Mouse (Mus musculus): ENCODE data around the gene Gm14698.
"Not testable (repeated sequence)": the region's sequence is repeated elsewhere in the genome, so short reads cannot be mapped to it uniquely, and the experiment has no call there.

Gm14698 gene

DNA sequence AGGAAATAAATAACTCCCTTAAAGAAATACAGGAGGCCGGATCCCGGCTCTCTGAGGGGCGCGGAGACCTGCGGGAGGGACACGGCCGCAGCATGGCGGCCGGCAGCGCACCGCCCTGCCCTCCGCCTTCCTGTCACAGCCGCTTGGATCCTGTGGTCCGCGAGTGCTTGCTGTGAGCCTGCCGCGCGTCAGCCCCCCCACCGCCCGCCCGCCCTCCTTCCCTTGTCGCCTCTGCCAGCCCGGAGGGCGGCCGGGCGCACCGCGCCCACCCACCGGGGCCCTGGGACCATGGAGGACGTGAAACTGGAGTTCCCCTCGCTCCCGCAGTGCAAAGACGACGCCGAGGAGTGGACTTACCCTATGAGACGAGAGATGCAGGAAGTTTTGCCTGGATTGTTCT lies at the start of gene Gm14698:
Gene Gm14698, plus strand, starts transcription at position 35 of the 400 bp plus-strand sequence.
- not testable (repeated sequence) for DNase-seq (ENCODE audit: low spot score)

DNA sequence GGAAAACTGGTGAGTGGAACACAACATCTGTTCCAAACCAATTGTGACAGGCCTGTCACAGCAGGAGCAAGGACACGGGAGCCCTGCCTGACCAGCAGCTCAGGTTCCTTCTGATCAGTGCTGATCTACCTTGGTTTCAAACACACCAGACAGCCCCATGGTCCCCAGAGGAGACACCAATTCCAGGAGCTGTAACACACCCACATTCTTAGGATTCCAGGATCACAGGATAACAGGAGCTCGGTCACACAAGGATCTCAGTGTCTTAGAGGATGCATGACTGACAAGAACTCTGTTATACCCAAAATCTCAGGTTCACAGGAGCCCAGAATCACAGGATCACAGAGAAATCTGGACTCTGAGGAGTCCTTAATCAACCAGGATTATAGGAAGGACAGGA lies 444 bp upstream of the Gm14698 start:
- not testable (repeated sequence) for DNase-seq (ENCODE audit: low spot score)

DNA sequence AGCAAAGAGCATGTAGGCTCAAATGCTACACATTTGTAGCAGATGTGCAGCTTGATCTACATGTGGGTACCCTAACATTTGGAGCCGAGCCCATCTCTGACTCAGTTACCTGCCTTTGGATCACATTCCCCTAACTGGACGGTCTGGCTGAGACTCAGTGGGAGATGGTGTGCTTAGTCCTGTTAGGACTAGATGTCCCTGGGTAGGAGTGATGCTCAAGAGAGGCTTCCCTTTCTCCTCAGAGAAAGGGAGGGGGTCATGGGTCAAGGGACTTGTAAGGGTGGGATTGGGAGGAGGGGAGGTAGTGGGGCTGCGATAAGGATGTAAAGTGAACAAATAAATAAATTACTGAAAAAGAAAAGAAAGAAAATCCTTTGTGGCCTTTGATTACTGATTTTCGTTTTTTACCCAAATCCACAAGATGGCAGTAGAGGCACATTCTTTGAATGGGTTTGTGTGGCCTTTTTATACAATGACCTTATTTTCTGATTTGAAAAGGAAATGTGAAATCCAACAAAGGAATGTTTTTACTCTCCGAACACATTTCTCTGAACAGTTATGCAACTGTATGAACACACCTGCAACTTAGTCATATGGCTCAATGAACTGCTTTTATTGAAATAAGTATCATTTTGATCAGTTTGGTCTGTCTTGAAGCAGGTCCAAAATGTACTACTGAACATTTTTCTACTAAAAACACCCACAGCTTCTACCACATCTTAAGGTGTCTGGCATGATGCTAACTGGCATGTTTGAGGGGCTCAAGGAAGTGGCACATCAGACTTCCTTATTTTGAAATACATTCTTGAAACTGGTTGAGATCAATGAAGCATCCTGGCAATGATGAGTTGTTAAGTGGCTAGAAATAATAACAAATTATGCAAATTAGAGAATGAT lies 18.9 kb downstream of the Gm14698 start:
- DNase-seq (ENCODE audit: low spot score) = no peak

DNA sequence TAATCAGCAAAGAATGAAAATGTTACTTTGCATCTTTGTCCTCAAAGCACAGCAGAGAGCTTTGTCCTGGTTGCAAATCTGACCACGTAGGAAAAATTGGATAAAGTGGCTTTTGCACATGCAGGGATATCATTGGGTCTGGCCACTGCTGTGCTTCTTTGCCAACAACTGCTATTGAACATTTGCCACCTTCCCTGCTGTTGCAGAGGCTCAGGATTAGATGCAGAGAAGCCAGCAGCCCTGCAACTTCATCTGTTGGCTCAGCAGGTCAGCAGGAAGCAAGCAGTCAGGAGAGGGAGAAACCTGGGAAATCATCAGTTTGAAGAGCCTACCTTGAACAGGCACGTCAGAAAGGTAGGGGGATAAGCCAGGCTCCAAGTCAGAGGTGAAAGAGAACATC lies 44.3 kb downstream of the Gm14698 start:
- no peak for DNase-seq (ENCODE audit: low spot score)
